Mouse (Mus musculus): ENCODE results near the gene Rai1.

The Rai1 gene

DNA sequence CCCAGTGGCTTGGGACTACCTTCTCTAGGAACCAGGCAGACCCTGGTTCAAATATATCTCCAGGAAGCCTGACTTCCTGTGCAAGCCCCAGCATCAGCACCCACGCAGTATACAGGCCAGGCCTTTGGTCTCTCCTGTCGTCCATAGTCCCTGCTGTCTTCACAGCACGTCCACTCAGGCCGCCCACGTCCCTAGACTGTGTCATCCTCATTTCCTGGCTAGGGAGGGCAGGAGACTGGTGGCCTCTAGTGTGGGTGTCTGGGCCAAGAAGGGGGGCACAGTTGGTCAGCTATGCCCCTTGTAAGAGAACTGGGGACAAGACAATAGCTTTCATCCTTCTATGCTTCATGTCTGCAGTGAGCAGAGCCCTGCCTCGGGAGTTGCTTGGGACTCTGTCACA lies 87.7 kb downstream of the Rai1 start:
- DNase-seq (ENCODE audit: low read depth, low spot score): no peak

DNA sequence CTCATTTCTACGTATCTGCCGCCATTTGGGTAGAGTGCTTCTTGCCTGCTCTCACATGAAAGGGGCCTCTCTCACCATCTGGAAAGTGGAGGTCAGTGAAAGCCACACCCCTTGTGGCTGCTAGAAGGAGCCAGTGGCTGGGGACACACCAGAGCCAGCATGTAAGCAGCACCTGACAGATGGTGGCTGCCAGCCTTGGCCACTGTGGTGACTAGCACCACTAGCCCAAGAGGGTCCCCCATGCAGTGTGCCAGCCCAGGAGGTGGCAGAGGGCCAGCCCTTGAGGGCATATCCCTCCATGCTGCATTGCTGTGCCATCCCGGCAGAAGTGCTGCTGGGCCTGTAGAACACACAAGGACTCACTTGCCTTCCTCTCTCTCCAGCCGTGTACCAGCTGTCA lies 88.7 kb downstream of the Rai1 start:
- no peak for DNase-seq (ENCODE audit: low read depth, low spot score)

DNA sequence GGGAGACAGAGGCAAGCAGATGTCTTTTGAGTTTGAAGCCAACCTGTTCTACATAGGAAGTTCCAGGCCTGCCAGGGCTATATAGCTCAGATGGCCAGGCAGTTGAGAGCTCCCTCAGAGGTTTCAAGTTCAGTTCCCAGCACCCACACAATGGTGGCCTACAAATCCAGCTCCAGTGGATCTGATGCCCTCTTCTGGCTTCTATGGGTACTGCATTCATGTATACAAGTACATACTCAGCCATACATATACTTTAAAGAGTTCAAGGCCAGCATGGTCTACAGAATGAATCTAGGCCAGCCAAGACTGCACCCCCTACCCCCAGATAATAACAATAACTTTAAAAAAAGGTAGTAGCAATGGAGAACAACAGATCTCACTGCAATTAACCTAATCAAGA lies 90.3 kb downstream of the Rai1 start:
- no peak for DNase-seq (ENCODE audit: low read depth, low spot score)

- DNase-seq (ENCODE audit: low read depth, low spot score): no peak
These were observed 91.5 kb downstream of the Rai1 start for GRCm38 (mm10) chr11:60196344-60196743.

DNA sequence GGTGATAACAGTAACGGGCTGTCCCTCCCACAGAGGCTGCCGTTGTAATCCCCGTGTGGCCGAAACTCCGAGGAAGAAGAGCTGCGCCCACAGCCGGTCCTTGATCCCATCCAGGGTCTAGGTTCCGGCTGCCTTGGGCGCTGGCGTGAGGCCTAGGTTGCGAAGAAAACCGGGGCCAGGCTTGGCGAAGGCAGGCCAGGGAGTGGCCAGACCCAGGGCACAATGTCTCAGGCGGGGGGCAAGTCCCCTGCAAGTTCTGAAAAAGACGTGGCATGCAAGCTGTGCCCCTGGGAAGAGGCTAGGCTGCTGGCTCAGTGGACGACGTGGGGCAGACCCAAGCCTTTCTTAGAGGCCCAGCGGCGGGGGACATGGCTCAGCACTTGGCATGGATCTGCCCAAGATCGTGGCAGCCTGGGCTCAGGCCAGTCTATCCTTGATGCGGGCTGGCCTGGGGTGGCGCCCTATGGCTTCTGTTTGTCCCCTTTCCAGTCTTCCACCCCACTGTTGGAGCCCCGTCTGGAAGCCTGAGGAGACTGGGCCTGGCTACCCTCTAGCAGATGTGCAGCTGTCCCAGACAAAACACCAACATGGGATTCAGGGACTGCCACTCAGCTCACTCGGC lies 93.3 kb downstream of the Rai1 start:
- DNase-seq (ENCODE audit: low read depth, low spot score): no peak

DNA sequence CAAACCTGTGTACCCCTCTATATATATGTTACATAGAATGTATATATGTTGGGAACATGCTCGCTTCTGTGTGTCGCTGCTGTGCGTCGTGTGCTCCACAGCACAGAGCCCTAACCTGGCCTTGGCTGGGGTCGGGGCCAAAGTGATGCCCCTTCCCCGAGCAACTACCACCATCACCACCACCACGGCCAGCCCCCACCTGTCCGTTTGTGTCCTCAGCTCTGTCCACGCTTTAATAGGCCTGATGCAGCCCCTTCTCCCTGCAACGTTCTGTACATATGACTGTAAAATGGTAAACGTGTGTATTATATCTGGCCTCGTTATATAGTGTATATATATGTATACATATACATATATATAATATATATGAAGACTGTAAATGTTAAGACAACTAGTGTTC lies 93.8 kb downstream of the Rai1 start:
- no peak for DNase-seq (ENCODE audit: low read depth, low spot score)

DNA sequence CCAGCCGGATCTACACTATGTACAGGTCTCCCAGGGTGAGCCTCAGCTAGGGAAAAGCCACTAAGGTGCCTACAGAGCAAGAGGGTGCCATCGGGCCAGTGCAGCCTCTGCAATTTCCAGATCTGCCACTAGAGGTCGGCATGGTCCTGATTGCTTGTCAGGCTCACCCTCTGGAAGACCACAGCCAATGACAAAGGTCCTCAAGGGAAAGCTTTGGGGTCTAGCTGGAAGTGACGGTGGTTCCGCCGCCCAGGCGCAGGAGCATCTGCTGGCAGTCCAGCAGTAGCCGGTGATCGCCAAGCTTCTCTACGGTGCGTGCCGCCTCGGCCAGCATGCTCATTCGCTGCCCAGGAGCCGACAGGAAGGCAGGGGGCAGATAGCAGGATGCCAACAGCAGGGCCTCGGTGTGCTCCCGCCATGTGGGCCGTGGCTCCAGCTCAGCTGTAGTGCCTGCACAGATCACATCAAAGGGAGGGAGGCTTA lies 94.9 kb downstream of the Rai1 start:
- peak; percentile 90 for DNase-seq (ENCODE audit: low read depth, low spot score)

- DNase-seq (ENCODE audit: low read depth, low spot score): no peak
These were observed 95.6 kb downstream of the Rai1 start for GRCm38 (mm10) chr11:60200384-60200783.

GRCm38 (mm10) chr11:60202710-60203638 lies 98.2 kb downstream of the Rai1 start:
- DNase-seq (ENCODE audit: low read depth, low spot score): no peak

DNA sequence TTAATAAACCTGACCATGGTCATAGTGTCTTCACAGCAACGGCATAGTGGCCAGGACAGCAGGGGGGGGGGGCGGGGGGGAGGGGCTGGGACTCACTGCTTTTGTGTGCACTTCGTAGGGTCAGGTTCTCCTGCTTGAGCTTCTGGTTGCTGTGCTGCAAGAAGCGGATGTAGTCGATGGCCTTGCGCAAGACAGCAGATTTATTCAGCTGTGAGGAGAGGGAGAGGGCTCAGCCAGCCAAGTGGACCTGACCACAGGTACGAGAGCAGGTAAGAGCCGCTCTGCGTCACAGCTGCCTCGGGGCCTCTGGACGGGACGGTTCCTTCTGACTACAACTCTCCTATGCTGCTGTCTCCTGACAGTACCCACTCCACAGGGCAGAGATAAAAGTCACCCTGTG lies 100.2 kb downstream of the Rai1 start:
- no peak for DNase-seq (ENCODE audit: low read depth, low spot score)

DNA sequence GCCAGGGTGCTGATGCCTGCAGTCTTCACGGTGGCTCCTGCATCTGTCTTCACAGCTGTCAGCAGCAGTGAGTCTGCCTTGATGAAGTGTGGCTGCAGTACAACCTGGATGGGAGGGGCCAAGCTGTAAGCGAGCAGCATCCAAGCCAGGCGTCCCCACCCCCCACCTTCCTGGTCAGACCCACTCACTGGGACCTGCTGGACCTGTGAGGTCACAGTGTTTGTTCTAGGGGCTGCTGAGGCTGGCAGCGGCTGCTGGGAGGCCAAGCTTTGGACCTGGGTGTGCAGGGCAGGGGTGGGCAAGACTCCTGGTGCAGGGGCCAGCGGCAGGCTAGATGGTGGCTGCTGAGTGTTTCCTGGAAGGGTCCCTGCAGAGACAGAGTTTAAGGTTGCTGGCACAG lies 101.4 kb downstream of the Rai1 start:
- DNase-seq (ENCODE audit: low read depth, low spot score): no peak

DNA sequence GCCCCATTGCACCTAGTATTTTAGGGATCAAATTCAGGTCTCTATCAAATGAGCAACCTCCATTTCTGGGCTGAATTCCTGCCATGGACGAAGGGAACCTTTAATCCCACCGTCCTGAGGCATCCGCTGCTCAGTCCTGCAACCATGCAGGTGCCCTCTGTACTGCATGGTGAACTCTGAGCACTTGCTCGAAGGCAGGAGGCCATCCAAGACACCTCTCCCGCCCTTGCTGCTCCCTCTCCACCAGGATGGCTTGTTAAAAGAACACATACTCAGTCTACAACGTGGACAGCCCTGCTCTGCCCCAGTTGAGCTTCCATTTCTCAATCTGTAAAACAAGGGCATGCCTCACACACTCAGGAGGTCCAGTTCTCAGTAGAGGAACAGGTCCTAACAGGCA lies 103.4 kb downstream of the Rai1 start:
- no peak for DNase-seq (ENCODE audit: low read depth, low spot score)

- DNase-seq (ENCODE audit: low read depth, low spot score): no peak
These were observed 103.9 kb downstream of the Rai1 start for GRCm38 (mm10) chr11:60208712-60209111.

- DNase-seq (ENCODE audit: low read depth, low spot score): peak; percentile 46
These were observed 104.6 kb downstream of the Rai1 start for GRCm38 (mm10) chr11:60209217-60209932.

GRCm38 (mm10) chr11:60209933-60210249 lies 105.1 kb downstream of the Rai1 start:
- DNase-seq (ENCODE audit: low read depth, low spot score): no peak

DNA sequence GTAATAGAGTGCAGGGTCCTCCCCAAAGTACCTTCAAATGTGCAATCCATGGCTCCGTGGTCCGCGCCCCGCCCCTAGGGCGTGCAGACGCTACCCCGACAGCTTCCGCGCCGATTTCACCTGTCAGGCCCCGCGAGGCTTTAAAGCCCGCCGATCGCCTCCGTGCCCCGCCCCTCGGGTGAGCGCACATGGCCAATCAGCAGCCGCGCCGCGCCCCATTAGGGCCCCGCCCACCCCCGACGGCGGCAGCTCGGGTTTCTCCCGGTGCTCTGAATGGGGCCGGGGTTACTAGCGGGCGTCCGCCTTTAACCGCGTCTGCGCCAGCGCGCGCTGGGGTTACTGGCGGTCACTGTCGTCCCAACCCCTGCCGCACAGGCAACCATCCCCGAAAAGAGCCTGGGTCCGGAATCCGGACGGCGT lies 105.5 kb downstream of the Rai1 start:
- peak; percentile 88 for DNase-seq (ENCODE audit: low read depth, low spot score)

DNA sequence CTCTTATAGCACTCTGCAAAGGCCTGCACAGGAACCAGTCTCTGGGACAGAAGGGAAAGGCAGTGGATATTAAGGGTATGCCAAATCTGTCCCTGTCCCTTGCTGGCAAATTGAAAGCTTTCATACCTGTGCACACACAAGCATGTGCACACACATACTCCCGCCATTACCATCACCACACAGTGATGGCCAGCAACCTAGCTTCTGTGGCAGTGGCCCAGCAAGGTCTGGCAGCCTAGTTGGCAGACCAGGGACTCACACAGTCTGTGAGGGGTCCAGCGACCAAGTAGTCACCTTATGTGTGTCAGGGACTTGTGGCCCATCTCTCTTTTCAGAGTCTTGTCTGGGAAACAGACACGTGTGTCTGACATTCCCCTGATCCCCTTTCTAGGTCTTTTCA lies 106.3 kb downstream of the Rai1 start:
- no peak for DNase-seq (ENCODE audit: low read depth, low spot score)

DNA sequence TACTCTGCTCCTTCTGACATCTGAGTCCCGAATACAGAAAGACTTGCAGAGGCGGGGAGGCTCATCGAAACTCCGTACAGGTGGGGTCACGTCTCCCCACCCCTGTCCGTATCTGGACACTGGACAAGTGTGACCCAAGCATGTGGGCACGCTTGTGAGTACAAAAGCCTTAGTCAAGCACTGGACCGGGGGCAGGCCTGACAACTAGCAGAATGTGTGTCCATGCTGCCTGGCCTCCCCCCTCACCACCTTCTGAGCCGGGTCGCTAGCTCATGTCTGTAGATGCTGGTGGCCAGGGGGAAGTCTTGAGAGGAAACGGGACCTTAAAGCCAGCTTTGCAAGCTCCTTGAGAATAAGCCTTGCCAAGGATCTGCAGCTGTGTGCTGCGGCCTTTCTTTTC lies 106.9 kb downstream of the Rai1 start:
- DNase-seq (ENCODE audit: low read depth, low spot score): no peak

DNA sequence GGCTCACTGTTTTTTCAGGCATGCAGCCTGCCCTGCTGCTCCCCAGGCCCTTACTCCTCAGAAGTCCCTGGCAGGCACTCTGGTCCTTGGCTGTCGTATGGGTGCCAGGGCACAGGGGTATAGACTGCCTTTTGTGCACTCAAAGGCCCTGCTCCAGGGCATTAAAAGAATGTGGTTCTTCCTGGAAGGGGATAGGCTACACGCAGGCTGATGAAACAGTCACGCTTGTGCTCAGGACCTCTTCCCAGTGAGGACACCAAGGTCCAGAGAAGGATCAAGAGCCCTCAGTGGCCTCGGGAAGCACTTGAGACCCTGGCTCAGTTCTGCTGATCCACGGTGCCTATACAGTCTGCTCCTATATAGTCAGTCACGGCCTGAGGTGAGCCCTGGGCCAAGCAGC lies 108.5 kb downstream of the Rai1 start:
- no peak for DNase-seq (ENCODE audit: low read depth, low spot score)

GRCm38 (mm10) chr11:60216671-60217070 lies 111.9 kb downstream of the Rai1 start:
- DNase-seq (ENCODE audit: low read depth, low spot score): no peak

DNA sequence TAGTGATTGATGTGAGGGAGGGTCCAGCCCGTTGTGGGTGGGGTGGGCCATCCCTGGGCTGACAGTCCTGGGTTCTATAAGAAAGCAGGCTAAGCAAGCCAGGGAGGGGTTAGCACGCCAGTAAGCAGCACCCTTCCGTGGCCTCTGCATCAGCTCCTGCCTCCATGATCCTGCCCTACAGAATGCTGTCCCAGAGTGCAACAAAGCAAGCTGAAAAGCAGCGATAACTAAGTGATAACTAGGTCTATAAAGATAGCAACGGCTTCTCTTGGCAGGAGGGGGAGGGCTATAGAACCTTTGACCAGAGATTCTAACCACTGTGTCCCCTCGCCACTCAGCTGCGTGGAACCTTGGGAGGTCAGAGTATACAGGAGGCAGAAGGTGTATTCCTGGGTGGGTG lies 112.7 kb downstream of the Rai1 start:
- no peak for DNase-seq (ENCODE audit: low read depth, low spot score)

- DNase-seq (ENCODE audit: low read depth, low spot score): no peak
These were observed 114.8 kb downstream of the Rai1 start for GRCm38 (mm10) chr11:60219609-60220008.
